Mouse (Mus musculus) left cerebral cortex, adult 8-10 months (tissue): ENCODE results near the gene Nos1ap. TPM values are rescaled to one million over a fixed set of nuclear protein-coding genes. Genes with fewer than 3 reads are reported as not detected.
A peak's percentile ranks its signal among the peaks of the same experiment; 100 is the strongest.

Experiments used
- DNase-seq, 2 experiments: peaks; one replicate each; pipeline ENCODE4 v3.0.0; 2022; ENCODE audit warnings: low spot score in 2 of 2
- total RNA-seq, 4 experiments: library from RNA; stranded (reverse); gene quantifications; 2 replicates each; pipeline ENCODE4 v1.2.4; 2022

Nos1ap gene
- total RNA-seq, 4 experiments from 2014 or later, result 191 to 209 (median 206) TPM

GRCm38 (mm10) chr1:170588879-170589218, 812 bp downstream of the Nos1ap start:
- DNase-seq, result no peak

- DNase-seq, result no peak
Measured at GRCm38 (mm10) chr1:170588353-170588752, 1.3 kb downstream of the Nos1ap start.

GRCm38 (mm10) chr1:170586715-170587114, 2.9 kb downstream of the Nos1ap start:
- DNase-seq, result peak in 1 of 2 experiments; percentile 38

GRCm38 (mm10) chr1:170583925-170584324, 5.7 kb downstream of the Nos1ap start:
- DNase-seq, result no peak

GRCm38 (mm10) chr1:170582341-170582740, 7.3 kb downstream of the Nos1ap start:
- DNase-seq, result no peak

- no peak for DNase-seq
Measured at GRCm38 (mm10) chr1:170580485-170581110, 9.1 kb downstream of the Nos1ap start.

GRCm38 (mm10) chr1:170579476-170579875, 10.2 kb downstream of the Nos1ap start:
- DNase-seq, result no peak

- DNase-seq, result no peak
Measured at GRCm38 (mm10) chr1:170579063-170579462, 10.6 kb downstream of the Nos1ap start.

- DNase-seq, result no peak
Measured at GRCm38 (mm10) chr1:170576728-170577065, 13.0 kb downstream of the Nos1ap start.

- no peak for DNase-seq
Measured at GRCm38 (mm10) chr1:170576012-170576727, 13.5 kb downstream of the Nos1ap start.

- DNase-seq, result no peak
Measured at GRCm38 (mm10) chr1:170573117-170573516, 16.5 kb downstream of the Nos1ap start.

- DNase-seq, result no peak
Measured at GRCm38 (mm10) chr1:170566969-170567368, 22.7 kb downstream of the Nos1ap start.

GRCm38 (mm10) chr1:170566538-170566937, 23.1 kb downstream of the Nos1ap start:
- DNase-seq, result no peak

- DNase-seq, result no peak
Measured at GRCm38 (mm10) chr1:170564926-170565325, 24.7 kb downstream of the Nos1ap start.

GRCm38 (mm10) chr1:170562431-170562830, 27.2 kb downstream of the Nos1ap start:
- DNase-seq, result no peak

- DNase-seq, result no peak
Measured at GRCm38 (mm10) chr1:170560768-170561167, 28.9 kb downstream of the Nos1ap start.

- no peak for DNase-seq
Measured at GRCm38 (mm10) chr1:170557962-170558361, 31.7 kb downstream of the Nos1ap start.

GRCm38 (mm10) chr1:170556696-170557095, 33.0 kb downstream of the Nos1ap start:
- no peak for DNase-seq

- DNase-seq, result peak; percentile 69 to 92
Measured at GRCm38 (mm10) chr1:170554939-170555293, 34.7 kb downstream of the Nos1ap start.

GRCm38 (mm10) chr1:170554235-170554938, 35.3 kb downstream of the Nos1ap start:
- DNase-seq, result no peak

GRCm38 (mm10) chr1:170550649-170551440, 38.8 kb downstream of the Nos1ap start:
- no peak for DNase-seq

- no peak for DNase-seq
Measured at GRCm38 (mm10) chr1:170549059-170549458, 40.6 kb downstream of the Nos1ap start.
